Mouse (Mus musculus) layer of hippocampus, adult 2 months (tissue): ENCODE measurements around the gene Tssk1. TPM values are rescaled to one million over a fixed set of nuclear protein-coding genes. Genes with fewer than 3 reads are reported as not detected.

ENCODE experiments used
- DNase-seq, 2 experiments: peaks; one replicate each; pipeline ENCODE4 v3.0.0; 2022; ENCODE audit warnings: low spot score in 2 of 2
- H3K27ac ChIP-seq: fragments of 200-600 bp; 2 replicates; pipeline ENCODE4 v1.8.1; 2022
- H3K4me3 ChIP-seq: fragments of 200-600 bp; 2 replicates; pipeline ENCODE4 v1.8.1; 2022; ENCODE audit warnings: mild to moderate bottlenecking
- CTCF ChIP-seq: fragments of 200-600 bp; conservative IDR thresholded peaks from 2 replicates; pipeline ENCODE4 v1.8.1; 2022; ENCODE audit warnings: antibody characterized with exemption, mild to moderate bottlenecking, moderate library complexity
- total RNA-seq, 2 experiments: library from RNA; stranded (reverse); gene quantifications; 2 replicates each; pipeline ENCODE4 v1.2.3; 2021

Tssk1 gene
- total RNA-seq, 2 experiments from 2014 or later: not detected

DNA sequence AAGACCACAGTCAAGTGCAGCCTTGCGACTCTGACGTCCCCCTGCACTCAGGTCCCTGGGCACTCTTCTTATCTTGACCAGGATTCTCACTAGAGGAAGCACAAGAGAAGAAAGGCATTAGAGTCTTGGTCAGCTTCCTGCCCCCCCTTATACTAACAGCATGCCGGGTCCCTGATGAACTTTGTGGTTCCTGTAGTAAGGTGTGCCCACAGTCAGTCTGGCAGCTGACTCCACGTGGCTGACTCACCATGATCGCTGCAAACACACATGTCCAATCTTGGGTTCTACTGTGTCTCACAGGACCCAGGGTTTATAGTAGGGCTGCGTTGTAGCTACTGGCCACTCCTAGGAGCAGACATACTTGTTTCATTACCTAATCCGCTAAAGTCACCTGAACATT, 44.2 kb downstream of the Tssk1 start:
- H3K27ac ChIP-seq: no peak overlapping the region
- no peak overlapping the region for H3K4me3 ChIP-seq
- TF ChIP-seq CTCF: no peak
- DNase-seq: no peak

DNA sequence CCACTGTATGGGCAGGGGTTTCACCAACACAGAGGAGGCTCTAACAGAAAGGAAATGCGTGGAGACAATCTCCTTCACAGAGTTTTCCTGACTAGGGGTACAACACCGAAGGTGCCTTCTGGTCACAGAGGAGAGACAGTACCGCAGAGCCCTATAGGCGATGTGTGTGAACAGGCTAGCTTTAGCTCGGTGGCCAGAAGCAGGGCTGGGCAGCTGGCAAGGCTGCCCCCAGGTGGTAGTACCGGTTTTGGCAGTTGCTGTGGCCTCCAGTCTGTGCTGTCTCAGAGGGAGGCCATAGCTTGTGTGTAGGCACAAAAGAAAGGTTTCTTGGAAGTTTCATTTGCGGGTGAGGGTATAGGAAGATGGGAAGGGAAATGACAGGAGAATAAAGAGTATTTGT, 44.8 kb downstream of the Tssk1 start:
- TF ChIP-seq CTCF: peak; percentile 86
- H3K4me3 ChIP-seq: no peak overlapping the region
- H3K27ac ChIP-seq: no peak overlapping the region
- peak in 1 of 2 experiments; percentile 52 for DNase-seq

DNA sequence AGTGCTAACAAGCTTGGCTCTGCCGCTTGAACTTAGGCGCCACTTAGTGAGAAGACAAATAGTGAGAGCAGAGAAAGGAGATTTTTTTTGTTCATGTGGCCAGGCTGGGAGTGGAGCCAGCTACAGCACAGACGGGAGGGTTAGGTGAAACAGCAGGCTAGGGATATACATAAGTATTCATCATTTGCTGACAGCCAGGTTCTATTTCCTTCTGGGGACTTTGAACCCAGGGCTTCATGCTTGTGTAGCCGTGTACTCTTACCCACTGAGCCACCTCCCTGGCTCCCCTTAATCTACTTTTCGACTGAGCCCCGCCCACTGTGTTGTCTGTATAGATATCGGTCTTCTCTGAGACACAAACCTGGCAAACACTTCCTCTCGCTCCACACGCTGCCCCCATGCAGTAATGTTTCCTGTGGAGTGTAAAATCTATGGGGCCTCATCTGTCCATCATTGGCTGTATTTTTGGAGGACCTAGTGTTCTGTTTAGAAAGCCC, 45.3 kb downstream of the Tssk1 start:
- H3K4me3 ChIP-seq: no peak overlapping the region
- DNase-seq: no peak
- H3K27ac ChIP-seq: no peak overlapping the region
- TF ChIP-seq CTCF: no peak

DNA sequence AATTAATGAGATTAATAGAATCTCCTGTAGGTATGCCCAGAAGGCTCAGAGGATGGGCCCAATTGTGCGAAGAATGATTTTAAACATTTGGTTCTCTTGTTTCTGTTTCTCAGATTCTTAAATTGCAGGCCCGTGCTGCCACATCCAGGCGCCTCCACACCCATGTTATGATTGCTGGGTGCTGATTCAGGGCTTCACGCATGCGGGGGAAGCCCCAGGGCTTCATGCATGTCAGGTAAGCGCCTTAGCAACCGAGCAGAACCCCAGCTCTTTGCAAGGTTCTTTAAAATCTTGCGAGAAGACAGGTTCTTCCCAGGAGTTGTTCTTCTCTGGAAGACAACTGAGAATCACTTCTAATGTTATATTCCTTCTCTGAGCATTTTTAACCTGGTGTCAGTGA, 49.4 kb downstream of the Tssk1 start:
- Histone ChIP-seq H3K27ac (no peak overlapping the region), H3K4me3 (no peak overlapping the region)
- no peak for TF ChIP-seq CTCF
- no peak for DNase-seq

DNA sequence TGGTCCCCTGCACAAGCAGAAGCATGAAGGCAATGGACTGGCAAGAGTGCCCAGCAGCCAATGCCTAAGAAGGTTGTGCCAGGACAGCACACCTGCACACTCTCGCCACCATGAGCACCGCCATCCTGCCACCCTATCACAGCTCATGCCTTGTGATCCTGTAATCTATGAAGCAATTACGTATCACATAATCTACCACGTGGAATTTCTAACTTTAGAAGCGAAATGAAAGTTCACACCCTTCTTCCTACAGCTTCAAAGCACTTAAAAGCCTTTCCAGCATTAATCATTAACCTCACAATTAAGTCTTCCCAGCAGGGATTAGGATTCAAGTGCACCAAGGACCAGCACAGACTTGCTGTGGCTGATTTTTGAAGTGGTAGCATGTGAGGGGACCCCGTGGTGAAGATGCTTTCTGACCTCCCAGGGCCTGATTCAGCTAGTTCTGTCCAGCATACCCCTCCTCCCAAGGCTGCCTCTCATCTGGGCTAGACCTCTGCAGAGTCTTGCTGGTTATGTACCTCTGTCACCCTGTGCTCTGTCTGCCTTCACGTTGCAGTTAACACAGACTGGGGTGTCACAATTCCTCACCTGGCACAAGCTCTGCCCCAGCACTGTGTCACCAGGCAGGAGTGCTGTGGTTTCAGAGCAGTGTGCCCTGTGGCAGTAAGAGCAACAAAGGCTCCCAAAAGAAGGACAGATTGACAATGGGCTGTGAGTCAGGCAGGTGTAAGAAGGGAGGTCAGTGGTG, 51.2 kb downstream of the Tssk1 start:
- no peak for TF ChIP-seq CTCF
- no peak for DNase-seq
- Histone ChIP-seq H3K4me3 (no peak overlapping the region), H3K27ac (no peak overlapping the region)

Other genes with a start within 250 kb of the Tssk1 start
- 10 to 100 TPM; 38.1 to 54.2 TPM for gene Ccdc74a, start 247.8 kb upstream of the Tssk1 start, total RNA-seq
- gene Med15, start 161.3 kb upstream of the Tssk1 start, total RNA-seq: 10 to 100 TPM; 76.7 to 81.8 TPM
- gene Klhl22, start 134.6 kb upstream of the Tssk1 start, total RNA-seq: 100 to 1,000 TPM; 101 TPM
- 1 to 10 TPM; 2.5 to 2.7 TPM for gene Scarf2, start 96.9 kb upstream of the Tssk1 start, total RNA-seq
- 1 to 10 TPM; 3.2 to 4.5 TPM for gene B830017H08Rik, start 61.1 kb upstream of the Tssk1 start, total RNA-seq
- gene Car15, start 55.9 kb upstream of the Tssk1 start, total RNA-seq: 10 to 100 TPM; 13.1 to 16.8 TPM
- gene Gm20518, start 2.6 kb upstream of the Tssk1 start, total RNA-seq: 1 to 10 TPM; 2.2 to 2.6 TPM
- 100 to 1,000 TPM; 104 to 112 TPM for gene Dgcr2, start 4.3 kb downstream of the Tssk1 start, total RNA-seq
- not detected for gene Tssk2, start 4.4 kb downstream of the Tssk1 start, total RNA-seq
- gene Ess2, start 17.1 kb downstream of the Tssk1 start, total RNA-seq: 10 to 100 TPM; 33.1 to 33.3 TPM
- gene Gsc2, start 20.8 kb downstream of the Tssk1 start, total RNA-seq: not detected
- gene Slc25a1, start 34.0 kb downstream of the Tssk1 start, total RNA-seq: 10 to 100 TPM; 42.2 to 45.6 TPM
- gene Vpreb2, start 86.2 kb downstream of the Tssk1 start, total RNA-seq: not detected
- gene Dgcr6, start 158.6 kb downstream of the Tssk1 start, total RNA-seq: 10 to 100 TPM; 70.3 to 73.8 TPM
- gene Prodh, start 196.0 kb downstream of the Tssk1 start, total RNA-seq: 10 to 100 TPM; 45.1 to 48.2 TPM
- gene Rtn4r, start 233.4 kb downstream of the Tssk1 start, total RNA-seq: 100 to 1,000 TPM; 106 to 111 TPM